Mouse (Mus musculus) intestine, postnatal 0 days (tissue): ENCODE data around the gene Spink4. TPM values are rescaled to one million over a fixed set of nuclear protein-coding genes. Genes with fewer than 3 reads are reported as not detected.

Experiments
- ATAC-seq: fragments of 200-750 bp; cut with Nextera tagmentation; 2 replicates; pipeline ENCODE4 v1.8.0; 2017; ENCODE audit warnings: mild to moderate bottlenecking, moderate TSS enrichment, moderate library complexity
- H3K27ac ChIP-seq: fragments of 300-500 bp; sonication (generic); 2 replicates; pipeline ENCODE4 v1.5.1; 2014; ENCODE audit warnings: mild to moderate bottlenecking, low read depth, low read length, moderate library complexity
- H3K27me3 ChIP-seq: fragments of 300-500 bp; sonication (generic); replicated peaks from 2 replicates; pipeline ENCODE4 v1.6.1; 2014; ENCODE audit warnings: low read length, mixed read lengths; ENCODE audit not compliant: control insufficient read depth, insufficient read depth
- H3K36me3 ChIP-seq: fragments of 300-500 bp; sonication (generic); 2 replicates; pipeline ENCODE4 v1.6.1; 2014; ENCODE audit warnings: mild to moderate bottlenecking, moderate library complexity; ENCODE audit not compliant: control insufficient read depth, insufficient read depth
- H3K4me1 ChIP-seq: fragments of 300-500 bp; sonication (generic); replicated peaks from 2 replicates; pipeline ENCODE4 v1.6.1; 2014; ENCODE audit warnings: antibody characterized with exemption, low read length, mixed read lengths; ENCODE audit not compliant: control insufficient read depth, insufficient read depth
- H3K4me2 ChIP-seq: fragments of 300-500 bp; sonication (generic); replicated peaks from 2 replicates; pipeline ENCODE4 v1.6.1; 2014; ENCODE audit warnings: low read depth, mild to moderate bottlenecking, moderate library complexity
- H3K4me3 ChIP-seq: fragments of 300-500 bp; sonication (generic); 2 replicates; pipeline ENCODE4 v1.5.1; 2014; ENCODE audit warnings: low read depth, low read length
- H3K9ac ChIP-seq: fragments of 300-500 bp; sonication (generic); 2 replicates; pipeline ENCODE4 v1.6.1; 2014; ENCODE audit warnings: mild to moderate bottlenecking, low read depth, low read length
- H3K9me3 ChIP-seq: fragments of 300-500 bp; sonication (generic); 2 replicates; pipeline ENCODE4 v1.6.1; 2016; ENCODE audit warnings: mixed run types; ENCODE audit not compliant: control insufficient read depth
- CTCF ChIP-seq: sonication (generic); IDR thresholded peaks from 2 replicates; pipeline ENCODE4 v1.5.1; 2016; ENCODE audit warnings: low read depth, mild to moderate bottlenecking, control low read depth, antibody characterized with exemption, moderate library complexity
- WGBS: fragments of 180-500 bp; shearing (Covaris S2); extraction: QIAGEN DNeasy Blood & Tissue Kit; methylation state at CpG from one replicate; pipeline ENCODE4 v1.1.7; 2014; 5-methylcytosine and 5-hydroxymethylcytosine counted together
- polyA plus RNA-seq: library from polyadenylated mRNA; unstranded; fragments of >200 nt; fragmentation: Nextera tagmentation; extraction: Ambion mirVana; gene quantifications from 2 replicates; pipeline ENCODE4 v1.2.1, GENCODE M21; 2015

The Spink4 gene
- polyA plus RNA-seq, 1 experiment from 2014 or later = 610 TPM

DNA sequence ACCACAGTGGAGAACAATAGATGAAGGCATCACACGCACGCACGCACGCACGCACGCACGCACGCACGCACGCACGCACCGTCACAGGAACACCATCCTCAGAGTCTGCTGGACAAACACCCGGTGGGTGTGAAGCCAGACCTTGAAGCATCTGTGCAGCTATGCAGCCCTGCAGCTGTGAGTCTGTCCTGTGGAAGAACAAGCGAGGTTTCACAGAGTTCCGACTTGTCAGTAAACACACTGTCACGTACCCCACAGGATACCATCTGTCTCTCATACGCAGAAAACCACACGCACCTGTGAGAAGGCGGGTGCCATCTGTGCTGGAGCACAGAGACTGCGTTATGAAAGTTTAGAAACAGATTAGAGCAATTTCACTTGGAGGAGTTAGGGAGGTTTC, 44.0 kb upstream of the Spink4 start:
- peaks cover 8% of the 10 kb centered on the region; the same call in 1 of the 2 replicates for H3K27me3 ChIP-seq
- no peak for ATAC-seq
- 0 out of 2 replicates have a peak, but pooled peaks cover 5% of the 10 kb centered on the region for H3K4me1 ChIP-seq
- no peak overlapping the region for H3K27ac ChIP-seq
- H3K9ac ChIP-seq = no peak overlapping the region
- TF ChIP-seq CTCF = no peak
- H3K4me2 ChIP-seq = no peak overlapping the region
- 79% methylated on average over 20 of the region's 20 CpGs for WGBS
- H3K4me3 ChIP-seq = no peak overlapping the region
- H3K36me3 ChIP-seq = no peaks in the 10 kb centered on the region
- no peaks in the 10 kb centered on the region for H3K9me3 ChIP-seq

DNA sequence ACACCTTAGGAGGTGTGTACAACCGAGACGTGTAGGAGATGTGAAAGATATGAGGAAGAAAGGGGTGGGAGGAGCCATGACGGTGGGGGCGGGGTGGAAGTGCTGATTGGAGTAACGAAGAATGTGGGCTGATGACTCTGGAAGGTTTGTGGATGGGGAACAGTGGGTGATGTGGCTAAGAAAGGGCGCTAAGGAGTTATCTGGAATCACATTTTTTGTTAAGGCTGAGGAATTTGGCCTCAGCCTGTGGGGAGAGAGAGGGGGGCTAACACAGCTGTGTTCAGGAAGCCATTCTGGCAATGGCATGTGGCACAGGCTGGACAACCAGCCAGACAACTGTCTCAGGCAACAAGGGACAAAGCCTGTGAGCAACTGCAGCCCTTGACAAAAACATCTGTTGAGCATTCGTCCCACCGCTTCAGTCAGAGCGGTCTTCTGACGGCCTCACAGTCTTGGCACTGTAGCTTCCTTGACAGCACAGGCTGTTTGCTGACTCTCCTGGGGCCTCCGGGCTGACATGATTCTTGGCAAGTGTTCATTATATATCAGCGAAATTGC, 43.0 kb upstream of the Spink4 start:
- no peak overlapping the region for H3K4me3 ChIP-seq
- WGBS = 17% methylated on average over 12 of the region's 12 CpGs

DNA sequence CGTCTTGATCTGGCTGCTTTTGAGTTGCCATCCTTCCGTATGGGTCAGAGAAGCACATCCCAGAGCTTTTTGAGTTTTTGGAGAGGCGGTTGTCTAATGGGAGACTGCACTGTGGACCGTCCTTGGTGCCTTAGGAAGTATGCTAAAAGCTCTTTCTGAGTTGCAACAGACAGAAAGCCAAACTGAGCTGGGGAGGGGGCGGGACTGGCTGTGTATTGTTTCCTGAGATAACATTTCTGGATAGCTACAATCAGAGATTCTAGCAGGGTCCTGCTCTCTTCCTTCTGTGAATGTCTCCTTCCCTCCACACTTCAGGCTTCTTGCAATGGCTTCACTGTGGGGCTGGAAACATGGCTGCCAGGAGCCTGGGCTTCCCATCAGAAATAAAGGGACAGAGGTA, 42.3 kb upstream of the Spink4 start:
- Histone ChIP-seq H3K9ac (no peak overlapping the region), H3K4me1 (0 out of 2 replicates have a peak, but pooled peaks cover 5% of the 10 kb centered on the region), H3K9me3 (no peaks in the 10 kb centered on the region), H3K4me3 (no peak overlapping the region), H3K27me3 (peaks cover 8% of the 10 kb centered on the region; the same call in 1 of the 2 replicates), H3K4me2 (0 out of 2 replicates have a peak overlapping the region, but pooled peaks have one; percentile 44), H3K36me3 (no peaks in the 10 kb centered on the region), H3K27ac (0 out of 2 replicates have a peak overlapping the region, but pooled peaks have one; percentile 15)
- WGBS = 67% methylated on average over 5 of the region's 5 CpGs
- no peak for TF ChIP-seq CTCF
- ATAC-seq = no peak

More for the DNA sequence above, 43.0 kb upstream of the Spink4 start:
- no peak for ATAC-seq
- Histone ChIP-seq H3K9ac (no peak overlapping the region), H3K4me1 (0 out of 2 replicates have a peak, but pooled peaks cover 5% of the 10 kb centered on the region), H3K9me3 (no peaks in the 10 kb centered on the region), H3K27ac (0 out of 2 replicates have a peak overlapping the region, but pooled peaks have one; percentile 15), H3K4me2 (peak overlapping the region; percentile 44), H3K27me3 (peaks cover 8% of the 10 kb centered on the region; the same call in 1 of the 2 replicates), H3K36me3 (no peaks in the 10 kb centered on the region)
- no peak for TF ChIP-seq CTCF

DNA sequence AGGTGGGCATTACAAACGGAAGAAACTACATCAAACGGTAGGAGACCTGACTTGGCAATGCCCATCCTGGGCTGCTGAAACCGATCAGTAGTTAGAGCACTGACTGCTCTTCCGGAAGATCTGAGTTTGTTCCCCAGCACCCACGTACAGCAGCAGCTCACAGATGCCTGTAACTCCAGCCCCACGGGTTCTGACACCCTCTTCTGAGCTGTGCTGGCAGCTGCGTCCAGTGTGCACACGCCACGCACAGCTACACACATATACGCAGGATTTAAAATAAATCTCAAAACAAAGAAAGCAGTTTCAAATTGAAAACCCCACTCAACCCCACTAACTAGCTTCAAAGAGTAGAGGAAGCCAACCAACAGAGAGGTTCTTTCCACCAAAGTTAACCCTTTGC, 36.7 kb upstream of the Spink4 start:
- Histone ChIP-seq H3K27me3 (peaks cover 14% of the 10 kb centered on the region; the same call in 1 of the 2 replicates), H3K4me2 (no peak overlapping the region), H3K4me3 (no peak overlapping the region), H3K4me1 (no peaks in the 10 kb centered on the region), H3K27ac (no peak overlapping the region), H3K36me3 (no peaks in the 10 kb centered on the region), H3K9ac (no peak overlapping the region), H3K9me3 (no peaks in the 10 kb centered on the region)
- WGBS = 89% methylated on average over 10 of the region's 10 CpGs
- ATAC-seq = no peak
- no peak for TF ChIP-seq CTCF

DNA sequence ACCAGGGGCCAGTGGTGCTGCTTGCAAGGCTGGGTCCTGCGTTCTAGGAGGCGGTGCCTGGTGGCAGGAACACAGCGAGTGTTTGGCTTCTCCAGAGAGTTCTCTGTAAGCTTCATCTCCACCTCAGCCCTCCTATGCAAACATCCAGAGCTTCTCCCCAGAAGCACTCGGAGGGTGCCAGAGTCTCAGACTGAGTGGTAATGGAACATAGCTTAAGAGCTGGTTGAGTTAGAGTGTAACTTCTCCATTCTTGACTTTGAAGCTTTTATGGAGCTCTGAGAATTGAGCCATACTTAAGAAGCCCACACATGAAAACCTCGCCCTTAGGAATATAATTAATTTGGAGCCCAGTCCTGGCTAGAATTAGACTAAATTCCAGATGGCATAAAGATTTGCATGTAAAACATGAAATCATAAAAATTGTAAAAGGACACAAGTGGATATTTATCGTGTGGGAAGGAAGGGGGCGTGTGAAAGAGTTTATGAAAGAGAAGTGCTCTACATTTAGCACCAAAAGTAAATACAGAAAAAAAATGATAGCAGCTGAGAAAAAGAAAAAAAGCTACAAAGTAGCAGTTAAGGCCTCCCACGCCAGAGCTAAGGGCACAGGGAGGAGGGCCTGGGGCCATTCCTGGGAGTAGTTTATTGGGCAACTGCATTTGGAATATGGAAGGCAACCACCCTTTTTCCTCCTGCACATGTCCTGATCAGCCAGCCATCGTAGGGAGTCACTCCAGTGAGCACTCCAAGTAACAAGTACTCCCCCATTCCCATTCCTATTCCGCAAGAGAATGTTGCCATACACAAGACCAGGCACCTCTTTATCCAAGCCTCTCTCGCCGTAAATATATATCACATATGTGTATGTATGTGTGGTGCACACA, 35.3 kb upstream of the Spink4 start:
- Histone ChIP-seq H3K4me3 (no peak overlapping the region), H3K27ac (no peak overlapping the region), H3K27me3 (peaks cover 14% of the 10 kb centered on the region; the same call in 1 of the 2 replicates), H3K36me3 (no peaks in the 10 kb centered on the region), H3K9ac (no peak overlapping the region), H3K4me1 (no peaks in the 10 kb centered on the region), H3K9me3 (no peaks in the 10 kb centered on the region), H3K4me2 (no peak overlapping the region)
- no peak for TF ChIP-seq CTCF
- no peak for ATAC-seq
- WGBS = 77% methylated on average over 12 of the region's 12 CpGs

DNA sequence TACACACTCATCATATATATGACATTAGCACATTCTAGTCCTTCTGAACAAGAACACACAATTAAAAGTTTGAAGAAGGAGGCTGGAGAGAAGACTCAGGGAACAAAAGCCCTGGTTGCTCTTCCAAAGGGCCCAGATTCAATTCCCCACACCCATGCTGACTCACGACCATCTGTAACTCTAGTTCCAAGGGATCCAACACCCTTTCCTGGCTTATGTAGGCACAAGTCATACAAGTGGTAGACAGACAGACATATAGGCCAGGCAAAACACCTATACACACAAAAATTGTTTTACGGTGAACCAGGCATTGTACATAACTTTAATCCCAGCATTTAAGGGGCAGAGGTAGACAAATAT, 34.7 kb upstream of the Spink4 start:
- Histone ChIP-seq H3K4me2 (no peak overlapping the region), H3K9me3 (no peaks in the 10 kb centered on the region), H3K4me3 (no peak overlapping the region), H3K27me3 (peaks cover 18% of the 10 kb centered on the region; the same call in 1 of the 2 replicates), H3K9ac (no peak overlapping the region), H3K36me3 (no peaks in the 10 kb centered on the region), H3K27ac (no peak overlapping the region), H3K4me1 (no peaks in the 10 kb centered on the region)
- ATAC-seq = no peak
- WGBS = 87% methylated on average over 2 of the region's 2 CpGs
- TF ChIP-seq CTCF = no peak
